Mouse (Mus musculus) urinary bladder, postnatal 4 days (tissue): ENCODE measurements around the gene Sema4f.

Source experiments
- DNase-seq, 2 experiments: peaks; one replicate each; pipeline ENCODE4 v3.0.0; 2021 to 2022; ENCODE audit warnings: low spot score in 2 of 2

Gene Sema4f

DNA sequence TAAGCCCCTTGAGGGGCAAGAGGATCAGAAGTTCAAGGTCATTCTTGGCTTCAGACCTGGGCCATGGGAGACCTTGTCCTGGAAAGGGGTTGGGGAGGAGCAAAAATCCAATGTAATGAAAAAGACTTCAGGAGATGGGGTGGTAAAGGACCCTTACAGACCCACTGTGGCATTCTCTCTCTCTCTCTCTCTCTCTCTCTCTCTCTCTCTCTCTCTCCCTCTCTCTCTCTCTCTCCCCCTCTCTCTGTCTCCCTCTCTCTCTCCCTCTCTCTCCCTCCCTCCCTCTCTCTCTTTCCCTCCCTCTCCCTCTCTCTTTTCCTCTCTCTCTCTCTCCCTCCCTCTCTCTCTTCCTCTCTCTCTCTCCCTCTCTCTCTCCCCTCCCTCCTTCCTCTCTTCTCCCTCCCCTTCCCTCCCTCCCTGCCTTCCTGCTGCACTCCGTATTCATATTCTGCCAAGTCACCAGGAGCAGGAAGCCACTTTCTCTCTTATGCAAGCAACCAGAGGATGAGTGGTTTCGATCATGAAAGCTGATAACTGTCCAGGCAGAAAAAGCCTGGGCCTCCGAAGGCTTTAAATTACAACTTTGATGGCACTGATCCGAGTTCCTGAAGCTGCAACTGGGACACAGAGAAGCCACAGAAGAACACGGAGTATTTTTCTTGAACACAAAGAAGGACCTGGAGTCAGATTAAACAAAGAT lies 67.8 kb downstream of the Sema4f start:
- no peak for DNase-seq

DNA sequence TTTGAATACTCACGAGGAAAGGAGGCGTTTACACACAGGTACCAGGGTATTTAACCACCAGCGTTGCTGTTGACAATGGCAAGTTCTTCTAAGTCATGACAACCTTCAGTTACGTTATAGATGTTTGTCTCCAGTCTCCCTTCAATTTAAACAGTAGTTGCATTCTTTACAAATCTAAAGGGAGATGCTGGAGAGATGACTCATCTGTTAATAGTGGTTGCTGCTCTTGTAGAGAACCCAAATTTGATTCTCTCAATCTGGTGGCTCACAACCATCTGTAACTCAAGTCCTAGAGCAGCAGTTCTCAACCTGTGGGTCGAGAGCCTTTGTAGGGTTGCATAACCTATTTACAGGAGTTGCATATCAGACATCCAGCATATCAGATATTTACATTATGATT lies 71.1 kb downstream of the Sema4f start:
- DNase-seq, result no peak

DNA sequence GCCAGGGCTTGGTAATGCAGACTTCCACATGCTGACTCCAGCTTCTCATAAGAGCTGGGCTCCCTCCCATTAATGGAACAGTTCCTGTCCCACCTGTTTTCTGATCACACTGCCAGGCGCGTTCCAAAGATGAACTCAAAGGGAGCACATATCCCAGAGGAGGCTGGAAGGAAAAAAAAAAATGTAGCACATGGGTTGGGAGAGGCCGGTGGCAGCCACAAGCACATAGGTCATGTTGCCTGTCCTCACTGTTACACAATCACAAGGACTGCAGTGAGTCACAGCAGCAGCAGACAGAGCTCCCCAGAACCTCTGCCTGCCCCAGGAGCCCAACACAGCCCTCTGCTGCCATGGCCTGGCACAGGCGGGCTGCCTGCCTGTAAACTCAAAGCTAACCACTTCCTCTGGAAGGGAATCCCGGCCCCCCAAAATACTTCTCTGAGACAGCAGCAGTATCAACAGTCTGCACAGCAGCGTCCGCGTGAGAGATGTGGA lies 76.1 kb downstream of the Sema4f start:
- peak in 1 of 2 experiments; percentile 45 for DNase-seq

DNA sequence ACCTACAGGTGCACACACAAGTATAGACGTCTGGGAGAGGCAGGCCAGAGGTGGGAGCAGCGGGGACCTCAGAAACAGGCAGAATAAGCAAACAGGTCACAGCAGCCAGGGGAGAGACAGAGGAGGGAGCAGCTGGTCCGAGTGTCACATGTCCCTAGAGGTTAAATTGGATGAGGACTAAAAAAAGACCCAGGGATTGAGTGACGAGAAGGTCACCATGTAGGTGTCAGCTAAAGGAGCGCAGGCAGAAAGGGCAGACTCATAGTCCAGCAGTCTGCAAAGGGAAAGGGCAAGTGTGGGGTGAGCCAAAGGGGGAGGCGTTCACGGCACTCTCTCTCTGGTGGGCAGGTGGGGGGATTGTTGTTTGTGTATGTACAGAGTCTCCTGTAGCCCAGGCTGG lies 77.1 kb downstream of the Sema4f start:
- DNase-seq, result no peak

DNA sequence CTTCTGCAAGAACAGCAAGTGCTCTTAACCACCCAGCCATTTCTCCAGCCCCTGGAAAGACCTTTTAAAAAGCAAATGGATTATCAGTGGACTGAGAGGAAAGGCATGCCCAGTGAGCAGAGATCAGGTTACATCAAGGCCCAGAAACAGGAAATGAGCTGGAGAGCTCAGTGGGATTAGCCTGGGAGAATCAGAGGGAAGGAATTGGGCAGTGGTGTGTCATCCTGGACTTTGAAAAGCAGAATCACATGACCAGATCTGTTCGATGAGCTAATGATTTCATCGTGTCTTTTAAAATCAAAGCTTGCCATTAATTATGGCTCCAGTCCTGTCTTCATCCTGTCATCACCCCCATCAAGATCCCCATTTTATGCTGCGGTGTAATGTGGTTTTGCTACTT lies 77.5 kb downstream of the Sema4f start:
- DNase-seq, result no peak
